ENCODE assay signal across 8 mouse cellular contexts in the genomic region with DNA sequence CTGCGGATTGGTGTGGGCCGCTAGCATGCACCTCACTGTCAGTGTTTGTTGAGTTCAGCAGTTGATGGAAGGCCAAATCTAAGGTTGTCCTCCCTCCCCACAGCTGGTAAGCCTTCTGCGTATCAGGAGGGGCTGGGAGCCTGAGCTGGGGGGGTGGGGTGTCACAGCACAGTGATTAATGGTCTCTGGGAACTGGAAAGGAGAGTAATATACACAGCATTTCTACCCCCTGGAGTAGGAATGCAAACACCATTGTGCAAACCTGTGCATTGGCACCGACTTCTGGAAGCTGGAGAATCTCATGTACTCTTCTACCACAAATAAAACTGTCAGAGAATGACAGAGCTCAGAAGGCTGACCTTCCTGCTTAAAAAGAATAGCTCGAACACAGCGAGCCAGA. TPM values are rescaled to one million over a fixed set of nuclear protein-coding genes. Genes with fewer than 3 reads are reported as not detected.
DNase-seq lines count a peak whose midpoint lies in the region; ATAC-seq and TF ChIP-seq lines count a peak whose summit lies in the region.
"Had no signal": no experiment of that assay in that cellular context is flagged by ENCODE, and none has a peak within 500 bp of the region (broad histone marks: within the 10 kb centered on the region; RNA-seq: fewer than 3 reads in every experiment).

No protein-coding gene starts in this region.

- TF ChIP-seq CTCF in lung, postnatal 0 days (IDR thresholded peaks at IDR 0.05), result no peak

- WGBS in midbrain, embryonic 11.5 days, result 60% methylated on average over 6 of the region's 6 CpGs
- WGBS in midbrain, embryonic 16.5 days, result 36% methylated on average over 6 of the region's 6 CpGs
- WGBS in hindbrain, embryonic 12.5 days, result 35% methylated on average over 6 of the region's 6 CpGs
- 30% methylated on average over 6 of the region's 6 CpGs for WGBS in lung, postnatal 0 days

- TF ChIP-seq EP300 in lung, postnatal 0 days (IDR thresholded peaks at IDR 0.05), result no peak

- no peaks in the 10 kb centered on the region; the same call in 1 of the 2 replicates for H3K36me3 ChIP-seq in midbrain, embryonic 11.5 days (ENCODE audit: control insufficient read depth, insufficient read depth, low read length)
- H3K36me3 ChIP-seq in midbrain, embryonic 16.5 days (ENCODE audit: control insufficient read depth, insufficient read depth, low read length), result peaks cover 11% of the 10 kb centered on the region
- peaks cover 22% of the 10 kb centered on the region for H3K36me3 ChIP-seq in hindbrain, embryonic 12.5 days
- peaks cover 5% of the 10 kb centered on the region; the same call in 1 of the 2 replicates for H3K36me3 ChIP-seq in lung, postnatal 0 days (ENCODE audit: insufficient read depth, low read length)

- H3K9ac ChIP-seq in midbrain, embryonic 11.5 days (ENCODE audit: low read length), result no peak overlapping the region
- H3K9ac ChIP-seq in midbrain, embryonic 16.5 days (ENCODE audit: low read depth, low read length), result no peak overlapping the region
- H3K9ac ChIP-seq in hindbrain, embryonic 12.5 days, result no peak overlapping the region
- no peak overlapping the region for H3K9ac ChIP-seq in lung, postnatal 0 days (replicated peaks; ENCODE audit: low read depth)

- no peak overlapping the region for H3K4me2 ChIP-seq in midbrain, embryonic 11.5 days
- H3K4me2 ChIP-seq in midbrain, embryonic 16.5 days (ENCODE audit: low read length), result no peak overlapping the region
- H3K4me2 ChIP-seq in hindbrain, embryonic 12.5 days (replicated peaks), result no peak overlapping the region
- no peak overlapping the region for H3K4me2 ChIP-seq in lung, postnatal 0 days (replicated peaks; ENCODE audit: low read depth, low read length)

- peak overlapping the region; percentile 9; the same call in 1 of the 2 replicates for H3K27ac ChIP-seq in midbrain, embryonic 11.5 days (ENCODE audit: low read depth, low read length)
- H3K27ac ChIP-seq in midbrain, embryonic 16.5 days (ENCODE audit: low read length), result no peak overlapping the region
- peak overlapping the region; percentile 52 for H3K27ac ChIP-seq in hindbrain, embryonic 12.5 days
- no peak overlapping the region for H3K27ac ChIP-seq in lung, postnatal 0 days (ENCODE audit: low read length)

- intact Hi-C loops in left cerebral cortex, postnatal 14 days (cut with DNase I), result no loop called here

- no peak overlapping the region for H3K4me3 ChIP-seq in midbrain, embryonic 11.5 days (ENCODE audit: low read depth, low read length)
- H3K4me3 ChIP-seq in midbrain, embryonic 16.5 days (ENCODE audit: low read depth, low read length), result no peak overlapping the region
- no peak overlapping the region for H3K4me3 ChIP-seq in hindbrain, embryonic 12.5 days
- H3K4me3 ChIP-seq in lung, postnatal 0 days (ENCODE audit: low read depth, low read length), result no peak overlapping the region

- no peak for ATAC-seq in midbrain, embryonic 11.5 days (ENCODE audit: low FRiP score)
- no peak for ATAC-seq in midbrain, embryonic 16.5 days
- peak; percentile 62; the same call in 1 of the 2 replicates for ATAC-seq in hindbrain, embryonic 12.5 days (ENCODE audit: low FRiP score)
- peak; percentile 35; the same call in 1 of the 2 replicates for ATAC-seq in lung, postnatal 0 days

- H3K27me3 ChIP-seq in midbrain, embryonic 11.5 days (ENCODE audit: control insufficient read depth, insufficient read depth, low read length), result no peaks in the 10 kb centered on the region
- no peaks in the 10 kb centered on the region for H3K27me3 ChIP-seq in midbrain, embryonic 16.5 days (ENCODE audit: control insufficient read depth, insufficient read depth, low read depth, low read length)
- H3K27me3 ChIP-seq in hindbrain, embryonic 12.5 days, result no peaks in the 10 kb centered on the region
- no peaks in the 10 kb centered on the region for H3K27me3 ChIP-seq in lung, postnatal 0 days (replicated peaks; ENCODE audit: insufficient read depth, low read length)

- peak; percentile 74 for DNase-seq in midbrain, embryonic 11.5 days (ENCODE audit: low spot score, missing footprints)
- DNase-seq in lung, postnatal 0 days (ENCODE audit: low spot score), result peak; percentile 48
- no peak for DNase-seq in thymus, postnatal 14 days
- DNase-seq in cerebellum, adult 11-12 months, result no peak
- DNase-seq in left cerebral cortex, postnatal 14 days (ENCODE audit: low spot score in 2 of 2), result no peak
- DNase-seq: cerebellum, postnatal 10 days had no signal

- no peaks in the 10 kb centered on the region for H3K9me3 ChIP-seq in midbrain, embryonic 11.5 days (ENCODE audit: control insufficient read depth, low read length)
- no peaks in the 10 kb centered on the region for H3K9me3 ChIP-seq in midbrain, embryonic 16.5 days (replicated peaks; ENCODE audit: control insufficient read depth, low read length, poor library complexity, severe bottlenecking)
- H3K9me3 ChIP-seq in hindbrain, embryonic 12.5 days (replicated peaks), result no peaks in the 10 kb centered on the region
- no peaks in the 10 kb centered on the region for H3K9me3 ChIP-seq in lung, postnatal 0 days (ENCODE audit: low read length)

- peaks cover 36% of the 10 kb centered on the region for H3K4me1 ChIP-seq in midbrain, embryonic 11.5 days (ENCODE audit: control insufficient read depth, insufficient read depth, low read length)
- peaks cover 27% of the 10 kb centered on the region for H3K4me1 ChIP-seq in midbrain, embryonic 16.5 days (ENCODE audit: control insufficient read depth, insufficient read depth, low read length)
- H3K4me1 ChIP-seq in hindbrain, embryonic 12.5 days, result peaks cover 31% of the 10 kb centered on the region
- peaks cover 7% of the 10 kb centered on the region; the same call in 1 of the 2 replicates for H3K4me1 ChIP-seq in lung, postnatal 0 days (ENCODE audit: insufficient read depth, low read depth, low read length)

RNA-seq across cellular contexts. Expression of a gene that starts 50.2 kb away (rescaled TPM):
- 25.0 and 27.3 TPM in 2 replicates for polyA plus RNA-seq in midbrain, embryonic 11.5 days (2014; fragmentation: Nextera tagmentation; extraction: Ambion mirVana)
- polyA plus RNA-seq in midbrain, embryonic 16.5 days (2015; fragmentation: Nextera tagmentation; extraction: Ambion mirVana), result 49.3 and 51.0 TPM in 2 replicates
- 42.4 and 44.9 TPM in 2 replicates for polyA plus RNA-seq in hindbrain, embryonic 12.5 days (2016; fragmentation: Nextera tagmentation; extraction: Ambion mirVana)
- polyA plus RNA-seq in lung, postnatal 0 days (2015; fragmentation: Nextera tagmentation; extraction: Ambion mirVana), result 9.6 and 12.7 TPM in 2 replicates
- 10 to 100 TPM; 42.7 to 43.8 TPM for total RNA-seq in left cerebral cortex, postnatal 14 days (2021)

Comparison
In these comparisons a context has a peak if more than half of its experiments do, and no peak if none do; other contexts are left out.
1. H3K27ac ChIP-seq: peak in midbrain, embryonic 11.5 days (single experiment) and hindbrain, embryonic 12.5 days (single experiment); none in midbrain, embryonic 16.5 days (single experiment) and lung, postnatal 0 days (single experiment).
2. ATAC-seq: peak in hindbrain, embryonic 12.5 days (single experiment) and lung, postnatal 0 days (single experiment); none in midbrain, embryonic 11.5 days (single experiment) and midbrain, embryonic 16.5 days (single experiment).
3. DNase-seq: peak in midbrain, embryonic 11.5 days (single experiment) and lung, postnatal 0 days (single experiment); none in thymus, postnatal 14 days (single experiment), cerebellum, adult 11-12 months (single experiment) and left cerebral cortex, postnatal 14 days (0 of 2).